Mouse (Mus musculus) thymus, postnatal 36 days (tissue): ENCODE results near the gene Erich2.
A peak's percentile ranks its signal among the peaks of the same experiment; 100 is the strongest.

Experiments
- DNase-seq, 2 experiments: peaks; one replicate each; pipeline ENCODE4 v3.0.0; 2022; ENCODE audit warnings: mixed read lengths in 2 of 2

The Erich2 gene

GRCm38 (mm10) chr2:70508496-70508895, at the start of gene Erich2:
Gene Erich2 (plus strand): TSS chr2:70508819.
- no peak for DNase-seq

GRCm38 (mm10) chr2:70463606-70464005, 45.0 kb upstream of the Erich2 start:
- DNase-seq: no peak

- DNase-seq: no peak
Measured at GRCm38 (mm10) chr2:70471136-70471535, 37.5 kb upstream of the Erich2 start.

GRCm38 (mm10) chr2:70471861-70472620, 36.6 kb upstream of the Erich2 start:
- peak in 1 of 2 experiments; percentile 8 for DNase-seq

DNA sequence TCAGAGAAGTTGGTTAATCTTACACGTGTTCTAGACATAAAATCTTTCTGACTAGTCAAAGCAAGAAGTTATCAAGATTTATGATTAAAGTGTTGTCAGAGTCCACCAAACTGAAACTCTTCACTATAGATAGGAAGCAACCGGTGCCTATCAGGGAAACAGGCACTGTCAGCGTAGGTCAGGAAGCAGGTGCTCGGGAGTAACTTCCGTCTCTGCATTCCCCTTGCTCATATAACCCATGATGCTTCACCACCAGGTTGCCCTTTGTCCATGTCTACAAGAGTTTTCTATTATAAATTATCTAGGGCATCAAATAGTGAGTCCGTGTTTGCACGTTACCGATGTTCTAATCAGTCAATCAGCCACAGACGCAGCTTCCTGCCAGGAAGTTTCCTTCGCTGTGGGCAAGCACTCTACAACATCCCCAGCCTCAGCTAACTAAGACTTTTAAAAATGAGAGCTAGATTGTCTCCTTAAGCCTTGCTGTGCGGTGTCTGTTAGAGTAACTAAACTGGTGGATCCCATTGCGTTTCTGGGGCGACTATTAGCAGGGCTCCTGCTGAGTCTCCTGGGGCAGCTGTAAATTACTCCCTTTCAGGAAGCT, 10.8 kb upstream of the Erich2 start:
- DNase-seq: no peak

DNA sequence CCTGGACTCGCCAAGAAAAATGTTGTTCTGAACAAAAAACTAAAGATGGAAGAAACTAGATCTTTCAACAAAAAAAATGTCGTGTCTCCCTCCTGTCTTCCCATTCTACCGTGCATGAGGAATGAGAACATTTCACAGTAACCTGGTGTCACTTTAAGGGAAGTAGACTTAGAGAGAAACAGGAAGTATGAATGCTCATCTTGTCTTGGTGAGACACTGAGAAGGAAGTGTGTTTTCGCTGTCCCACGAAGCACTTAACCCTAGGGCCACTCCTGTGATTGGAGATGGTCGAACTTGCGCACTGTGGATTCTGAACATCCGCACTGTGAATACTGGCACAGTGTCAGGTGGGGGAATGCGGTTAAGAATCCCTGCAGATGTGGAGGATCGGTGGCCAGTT, 5.2 kb upstream of the Erich2 start:
- no peak for DNase-seq

- no peak for DNase-seq
Measured at GRCm38 (mm10) chr2:70505229-70505628, 3.4 kb upstream of the Erich2 start.

DNA sequence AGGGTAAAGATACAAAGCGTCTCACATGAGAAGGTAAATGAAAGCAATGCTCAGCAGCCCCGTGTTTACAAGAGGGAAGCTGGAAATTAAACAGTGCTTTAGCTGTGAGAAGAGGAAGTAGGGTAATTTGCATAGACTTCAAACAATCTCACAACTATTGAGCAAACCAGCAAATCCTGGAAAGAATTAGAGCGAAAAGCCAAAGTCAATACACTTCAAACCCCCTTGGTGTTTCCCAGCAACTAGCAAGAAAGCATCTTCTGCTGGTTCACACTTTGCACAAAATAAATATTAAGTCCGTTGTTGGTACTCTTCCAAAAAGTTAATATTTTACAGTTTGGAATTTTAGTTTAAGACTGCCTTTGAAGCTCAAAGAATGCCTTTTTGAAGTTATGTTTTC, 2.7 kb upstream of the Erich2 start:
- DNase-seq: no peak

- no peak for DNase-seq
Measured at GRCm38 (mm10) chr2:70506372-70506771, 2.2 kb upstream of the Erich2 start.

DNA sequence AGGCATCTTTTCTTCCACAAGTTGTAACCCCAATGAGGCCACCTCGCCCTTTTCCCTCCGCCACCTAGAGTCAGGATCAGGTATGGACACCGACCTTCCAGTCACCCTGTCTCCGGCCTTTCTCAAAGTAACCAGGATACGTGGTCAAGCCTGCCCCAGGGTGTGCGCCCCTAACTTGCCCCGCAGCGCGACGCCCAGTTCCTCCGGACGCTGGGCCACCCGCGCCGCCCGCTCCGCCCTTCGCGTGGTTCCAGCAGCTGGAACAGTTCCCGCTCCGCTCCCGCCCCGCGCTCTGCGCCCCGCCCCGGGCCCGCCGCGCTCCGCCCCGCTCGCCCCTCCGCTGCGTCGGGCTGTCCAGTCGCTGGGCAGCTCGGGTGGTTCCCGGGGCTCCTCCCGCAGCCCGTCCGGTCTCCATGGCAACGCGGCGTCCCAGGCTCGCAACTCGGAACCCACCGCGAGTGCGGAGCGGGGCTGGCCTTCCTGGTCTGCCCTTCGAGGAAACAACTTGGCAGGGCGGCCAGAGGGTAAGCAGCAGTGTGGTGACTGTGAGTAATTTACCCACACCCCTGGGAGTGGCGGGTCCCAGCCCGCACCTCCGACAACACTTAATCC, 508 bp downstream of the Erich2 start:
- DNase-seq: peak; percentile 9 to 11

DNA sequence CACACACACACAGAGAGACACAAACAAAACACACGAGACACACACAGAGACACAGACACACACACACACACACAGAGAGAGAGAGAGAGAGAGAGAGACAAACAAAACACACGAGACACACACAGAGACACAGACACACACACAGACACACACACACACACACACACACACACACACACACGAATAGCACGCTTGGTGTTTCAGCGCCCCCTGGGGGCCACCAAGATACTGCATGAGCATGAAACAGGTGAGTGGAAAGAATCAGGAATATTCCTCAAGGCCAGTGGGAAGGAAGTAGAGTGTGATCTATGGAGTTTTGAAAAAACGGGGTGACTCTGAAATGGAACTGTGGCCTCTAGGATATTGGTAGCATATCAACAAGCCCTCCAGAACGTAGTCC, 29.7 kb downstream of the Erich2 start:
- peak; percentile 24 to 41 for DNase-seq

GRCm38 (mm10) chr2:70550671-70551070, 42.1 kb downstream of the Erich2 start:
- no peak for DNase-seq

GRCm38 (mm10) chr2:70551446-70551845, 42.8 kb downstream of the Erich2 start:
- no peak for DNase-seq

DNA sequence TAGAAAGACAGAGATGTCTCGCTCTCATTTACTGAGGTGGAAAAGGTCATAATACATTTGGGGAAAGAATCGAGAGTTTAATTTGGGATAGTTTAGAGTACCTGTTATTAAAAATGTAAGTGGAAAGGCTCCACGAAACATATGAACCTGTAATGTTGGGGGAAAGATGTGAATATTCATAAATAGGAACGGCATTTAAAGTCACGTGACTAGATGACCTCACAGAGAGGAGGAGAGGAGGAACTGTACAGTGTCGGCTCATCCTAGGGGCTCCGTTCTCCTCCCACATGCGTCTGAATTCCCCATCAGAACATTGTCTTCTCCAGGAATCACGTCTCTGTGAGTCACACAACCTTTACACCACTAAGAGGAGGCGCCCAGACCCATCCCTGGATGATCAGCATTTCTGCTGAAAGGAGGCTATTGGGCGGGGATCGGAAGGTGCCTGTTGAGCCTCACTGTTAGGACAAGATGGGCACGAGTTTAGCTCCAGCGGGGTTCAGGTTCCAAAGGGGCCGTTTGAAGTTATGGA, 43.5 kb downstream of the Erich2 start:
- no peak for DNase-seq

DNA sequence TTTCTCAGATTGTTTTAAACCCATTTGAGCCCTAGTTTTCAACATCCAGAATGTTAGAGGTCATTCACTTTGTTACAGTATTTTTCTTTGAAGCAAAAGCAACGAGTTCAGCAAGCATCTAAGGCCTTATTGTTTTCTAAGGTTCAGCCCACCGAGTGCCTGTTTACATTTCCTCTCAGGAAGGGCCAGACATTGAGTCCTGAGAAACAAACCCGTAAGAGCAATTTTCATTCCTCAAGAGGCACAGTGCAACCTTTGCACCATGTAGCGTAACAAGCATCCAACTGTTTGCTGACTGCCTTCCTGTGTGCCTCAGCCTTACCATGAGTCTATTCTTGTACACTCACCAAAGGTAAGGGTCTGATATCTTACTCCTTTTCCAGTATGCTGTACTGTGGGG, 44.2 kb downstream of the Erich2 start, which contains the start of gene Gad1:
Gene Gad1, plus strand, starts transcription at position 301 of the 400 bp plus-strand sequence.
- no peak for DNase-seq

GRCm38 (mm10) chr2:70553826-70554225, 45.2 kb downstream of the Erich2 start:
- DNase-seq: no peak

DNA sequence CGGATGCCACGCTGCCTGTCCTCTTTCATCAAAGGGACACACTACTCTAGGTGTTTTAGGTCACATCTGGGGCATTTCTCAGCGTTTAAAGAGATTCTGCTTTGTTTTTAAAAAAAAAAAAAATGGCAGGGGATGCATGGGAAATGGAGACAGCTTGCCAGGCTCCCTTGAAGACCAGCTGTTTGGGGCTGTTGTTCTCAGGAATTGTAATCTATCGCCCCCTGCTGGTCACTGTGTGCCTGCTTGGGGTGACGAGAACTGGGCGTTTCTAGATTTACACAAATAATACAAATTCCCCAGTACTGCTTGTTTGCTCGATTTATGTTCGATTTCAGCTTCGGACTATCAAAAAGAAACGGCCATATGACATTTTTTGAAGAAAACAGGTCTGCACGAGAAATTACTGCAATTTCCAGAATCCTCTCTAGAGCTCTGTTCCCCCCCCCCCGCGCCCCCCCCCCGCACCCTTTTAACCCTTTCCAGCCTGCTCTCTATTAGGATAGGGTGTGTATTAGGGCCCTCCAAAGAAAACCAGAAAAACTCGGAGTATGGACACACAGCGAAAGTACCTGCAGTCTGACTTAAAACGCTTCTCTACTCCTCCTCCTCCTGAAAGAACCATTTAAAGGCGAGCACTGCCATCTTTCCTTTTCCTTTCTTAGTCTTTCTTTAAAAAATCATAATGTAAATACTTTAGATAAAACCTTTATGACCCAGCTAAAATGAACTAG, 49.7 kb downstream of the Erich2 start:
- peak; percentile 49 to 56 for DNase-seq

- no peak for DNase-seq
Measured at GRCm38 (mm10) chr2:70558843-70559451, 50.3 kb downstream of the Erich2 start.

GRCm38 (mm10) chr2:70559520-70559919, 50.9 kb downstream of the Erich2 start:
- peak; percentile 75 to 80 for DNase-seq

DNA sequence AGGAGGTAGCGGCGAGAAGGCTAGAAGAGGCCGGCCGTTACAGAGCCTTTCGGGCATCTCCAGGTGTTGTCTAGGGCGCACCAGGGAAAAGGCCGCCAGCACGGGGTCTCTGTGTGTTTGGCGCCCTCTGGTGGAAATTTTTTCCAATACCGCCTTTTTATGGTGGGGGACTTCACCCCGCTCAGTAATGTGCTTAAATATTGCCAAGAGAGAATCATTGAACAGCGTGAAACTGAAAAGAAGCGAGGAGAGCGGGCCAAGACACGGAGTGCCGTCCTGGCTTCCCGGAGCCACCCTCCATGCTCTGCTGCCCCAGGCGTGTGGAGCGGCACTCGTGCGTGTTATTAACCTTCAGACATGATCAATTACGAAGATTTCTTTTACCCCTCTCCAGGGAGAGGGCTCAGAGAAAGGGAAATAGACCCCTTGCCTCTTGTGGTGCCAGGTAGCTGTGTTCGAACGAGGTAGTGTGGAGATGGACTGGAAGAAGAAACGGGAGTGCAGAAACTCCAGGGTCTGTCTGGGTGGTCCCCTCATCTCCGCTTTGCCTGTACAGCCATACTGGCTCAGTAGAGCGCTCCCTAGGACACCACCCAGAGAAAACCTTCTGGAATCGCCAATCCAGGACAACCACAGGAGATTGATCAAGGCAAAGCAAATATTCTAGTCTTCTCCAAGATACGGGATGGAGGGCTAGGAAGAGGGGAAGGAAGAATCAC, 52.6 kb downstream of the Erich2 start:
- DNase-seq: peak; percentile 30 to 47

- DNase-seq: no peak
Measured at GRCm38 (mm10) chr2:70562011-70562491, 53.4 kb downstream of the Erich2 start.

DNA sequence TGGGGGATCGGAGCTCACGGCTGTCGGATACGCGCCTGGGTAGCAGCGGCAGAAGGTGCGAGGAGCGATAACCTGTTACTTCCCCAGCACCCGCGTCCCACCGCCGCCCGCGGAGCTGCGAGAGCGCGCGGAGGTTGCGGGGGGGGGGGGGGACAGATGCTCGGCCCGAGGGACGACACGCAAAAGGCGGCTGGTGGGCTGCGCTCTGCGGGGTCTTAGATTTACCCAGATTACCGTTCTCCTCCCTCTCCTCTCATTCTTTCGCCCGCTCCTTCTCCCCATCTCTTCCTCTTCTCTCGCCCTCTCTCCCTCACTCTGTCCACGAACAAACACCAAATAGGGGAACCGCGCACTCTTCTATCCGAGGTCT, 54.0 kb downstream of the Erich2 start:
- no peak for DNase-seq
